Mouse (Mus musculus) small intestine, adult 10 weeks (tissue): ENCODE results near the gene Olfr550. TPM values are rescaled to one million over a fixed set of nuclear protein-coding genes. Genes with fewer than 3 reads are reported as not detected.

Experiments
- polyA plus RNA-seq: library from polyadenylated mRNA; stranded (reverse); fragments of 350-450 nt; fragmentation: Illumina TruSeq; extraction: RNeasy Lipid Tissue Mini Kit (QIAGEN cat#74804); gene quantifications from one replicate; pipeline ENCODE4 v1.2.3, GENCODE M21; 2014; ENCODE audit warnings: low replicate concordance

The Olfr550 gene
- not detected for polyA plus RNA-seq

DNA sequence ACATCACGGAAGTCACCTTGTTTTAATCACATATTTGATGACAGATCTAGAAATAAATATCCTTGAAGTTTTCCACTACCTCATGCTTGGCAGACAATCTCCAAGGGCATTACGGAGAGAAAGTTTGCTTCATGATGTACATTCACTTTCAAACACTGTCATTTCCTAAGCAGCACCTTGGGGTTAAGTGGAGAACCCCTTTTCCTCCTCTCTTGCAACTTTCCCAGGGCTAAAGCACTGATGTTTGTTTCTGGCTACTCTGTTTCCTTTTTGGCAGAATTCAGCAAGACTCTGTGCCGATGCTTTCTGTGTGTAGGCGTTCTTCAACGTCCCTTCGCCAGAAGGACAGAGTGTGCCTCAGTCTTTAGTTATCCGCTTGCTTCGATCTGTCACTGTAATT lies at the start of gene Olfr550:
TSS of gene Olfr550 (plus strand) at position 301 of the 400 bp plus-strand sequence.

DNA sequence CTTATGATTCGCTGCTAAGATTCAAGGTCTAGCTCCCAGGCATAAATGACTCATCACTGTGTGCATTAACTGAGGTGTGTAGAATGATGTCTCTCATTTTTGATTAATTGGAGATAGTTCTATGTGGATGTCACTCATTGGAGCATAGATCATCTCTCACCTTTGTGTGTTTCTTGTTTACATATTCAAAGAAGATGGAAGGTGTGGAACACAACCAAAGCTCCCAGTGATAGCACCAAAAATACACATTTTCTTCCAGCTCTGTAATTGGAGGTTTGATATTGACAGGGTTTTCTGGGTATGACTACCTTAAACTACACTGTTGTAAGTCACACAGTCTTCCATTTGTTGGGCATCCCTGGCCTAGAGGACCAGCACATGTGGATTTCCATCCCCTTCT lies 36.8 kb upstream of the Olfr550 start, which contains the start of gene Olfr547:
TSS of gene Olfr547 (plus strand) at position 301 of the 400 bp plus-strand sequence.

DNA sequence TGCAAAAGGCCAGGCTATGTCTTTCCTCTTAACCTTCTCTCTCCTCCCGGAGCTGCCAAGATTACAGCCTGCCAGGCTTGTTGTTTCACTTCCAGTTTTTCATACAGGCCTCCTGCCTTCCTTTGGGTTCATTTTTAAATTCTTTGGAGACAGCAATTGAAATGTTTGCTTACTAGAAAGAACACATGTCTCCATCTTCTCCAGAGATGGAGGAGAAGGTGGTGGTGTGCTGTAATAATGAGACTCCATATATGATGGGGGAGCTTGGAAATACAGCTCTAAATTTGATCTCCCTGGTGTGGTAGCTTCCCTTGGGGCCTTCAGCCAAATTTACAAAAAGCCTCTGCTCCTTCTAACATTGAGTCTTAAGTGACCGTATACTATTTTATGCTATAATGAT lies 30.6 kb upstream of the Olfr550 start, which contains the start of gene Olfr548-ps1:
TSS of gene Olfr548-ps1 (plus strand) at position 301 of the 400 bp plus-strand sequence.

DNA sequence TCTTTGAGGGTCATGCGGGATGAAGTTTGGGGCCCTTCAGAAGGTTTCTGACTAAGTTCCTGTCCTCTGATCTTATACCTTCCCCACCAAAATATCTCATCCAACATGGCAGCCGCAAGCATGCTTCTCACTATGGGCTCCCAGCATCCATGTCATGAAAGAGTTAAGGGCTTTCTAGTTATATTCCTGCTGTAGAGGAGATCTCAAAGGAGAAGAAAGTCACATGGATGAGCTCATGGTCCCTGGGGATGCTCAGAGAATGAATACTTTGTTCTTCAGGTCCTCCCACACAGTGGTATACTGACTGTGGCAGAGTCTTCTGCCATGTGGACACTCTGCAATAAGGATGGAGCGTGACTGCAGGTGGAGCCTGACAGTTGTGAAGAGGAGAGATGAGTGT lies 21.7 kb upstream of the Olfr550 start, which contains the start of gene Olfr549:
TSS of gene Olfr549 (plus strand) at position 301 of the 400 bp plus-strand sequence.

DNA sequence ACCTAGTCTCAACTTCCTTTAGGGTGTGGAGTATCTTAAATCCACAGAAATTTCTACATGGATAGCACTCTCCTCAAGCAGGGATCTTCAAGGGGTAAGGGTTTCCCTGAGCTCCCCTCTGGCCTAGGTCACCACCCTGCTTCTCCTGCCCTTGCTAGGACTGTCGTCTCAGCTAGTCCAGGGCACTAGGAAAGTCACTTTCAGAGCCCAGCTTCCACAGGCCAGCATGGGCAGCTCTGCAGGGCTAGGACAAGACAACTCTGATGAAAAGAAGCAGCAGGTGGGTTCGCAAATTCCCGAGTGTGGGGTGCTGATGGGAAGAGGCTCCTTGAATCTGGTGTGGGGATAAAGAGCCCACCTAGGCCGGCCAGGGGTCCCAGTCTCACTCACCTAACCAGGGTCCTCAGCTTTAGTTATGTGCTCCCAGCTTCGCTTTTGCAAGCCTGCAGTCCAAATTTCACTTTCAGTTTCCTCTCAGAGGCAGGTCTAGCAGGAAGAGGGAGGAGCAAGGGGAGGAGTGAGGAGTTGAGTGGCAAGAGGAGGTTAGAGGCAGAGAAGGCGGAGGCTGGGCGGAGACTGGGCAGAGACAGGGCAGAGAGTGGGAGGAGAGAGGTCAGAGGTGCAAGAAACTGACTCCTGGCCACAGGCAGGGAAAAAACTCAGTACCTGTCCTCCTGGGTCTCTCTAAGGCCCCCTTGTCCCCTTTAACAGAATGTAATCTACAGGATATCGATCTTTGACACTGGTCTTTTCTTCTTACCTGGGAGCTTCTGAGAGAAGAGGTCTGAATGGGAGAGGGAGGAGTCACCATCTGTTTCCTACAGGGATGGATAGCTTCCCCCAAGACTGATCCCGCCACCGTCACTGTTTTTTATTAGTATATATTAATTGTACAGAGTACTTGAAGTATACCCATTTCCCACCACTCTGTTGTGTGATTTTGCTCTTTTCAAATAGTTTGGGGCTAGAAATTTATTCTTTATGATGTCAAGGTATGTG lies 5.9 kb upstream of the Olfr550 start, which contains the start of gene Trim21:
TSS of gene Trim21 (minus strand) at position 488 of the 999 bp plus-strand sequence.

DNA sequence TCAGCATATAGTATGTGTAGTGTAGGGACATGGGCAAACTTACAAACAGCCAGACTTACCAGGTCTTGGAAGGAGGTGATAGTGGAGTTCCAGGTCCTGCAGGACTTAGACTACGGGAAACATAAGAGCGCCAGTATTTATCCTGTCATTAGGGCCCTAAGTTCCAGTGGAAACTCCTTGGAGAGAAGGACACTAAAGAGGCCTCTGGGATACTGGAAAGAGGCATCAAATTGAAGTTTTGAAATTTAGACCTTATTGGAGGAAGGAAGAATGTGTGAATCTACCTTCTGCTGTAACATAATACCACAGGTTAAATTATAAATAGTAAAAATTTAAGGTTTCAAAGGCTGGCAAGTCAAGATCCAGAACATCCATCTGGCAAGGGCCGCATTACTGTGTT lies 20.5 kb downstream of the Olfr550 start, which contains the start of gene Olfr551:
TSS of gene Olfr551 (minus strand) at position 101 of the 400 bp plus-strand sequence.

DNA sequence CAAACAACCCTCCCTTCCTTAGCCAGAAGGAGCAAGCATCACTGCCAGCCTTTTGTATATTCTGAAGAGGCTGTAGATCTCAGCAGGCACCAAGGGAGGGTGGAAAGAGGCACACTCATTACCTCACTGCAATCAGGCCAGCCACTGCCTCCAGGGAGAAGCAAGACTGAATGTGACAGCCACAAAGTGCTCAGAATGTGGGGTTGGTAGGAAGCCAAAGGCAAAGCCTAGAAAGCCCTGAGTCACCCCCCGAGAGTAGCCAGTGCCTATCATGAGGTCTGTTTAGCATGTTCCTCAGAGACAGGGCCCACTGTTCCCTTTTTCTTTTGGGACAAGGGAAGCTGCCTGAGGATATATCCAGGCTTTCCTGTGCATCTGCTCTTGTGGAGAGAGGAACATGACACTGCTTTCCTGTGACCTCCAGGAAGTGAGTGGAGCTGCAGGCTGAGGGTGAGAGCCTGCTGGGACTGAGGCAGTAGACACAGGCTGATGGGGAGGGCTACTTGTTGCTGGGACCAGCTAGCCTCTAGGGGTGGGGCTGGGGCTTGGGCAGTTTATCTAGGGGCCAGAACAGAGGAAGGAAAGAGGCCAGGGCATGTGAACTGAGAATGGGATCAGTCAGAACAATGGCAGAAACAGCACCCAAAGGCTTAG lies 26.3 kb downstream of the Olfr550 start, which contains the start of gene Olfr552:
TSS of gene Olfr552 (plus strand) at position 393 of the 654 bp plus-strand sequence.

DNA sequence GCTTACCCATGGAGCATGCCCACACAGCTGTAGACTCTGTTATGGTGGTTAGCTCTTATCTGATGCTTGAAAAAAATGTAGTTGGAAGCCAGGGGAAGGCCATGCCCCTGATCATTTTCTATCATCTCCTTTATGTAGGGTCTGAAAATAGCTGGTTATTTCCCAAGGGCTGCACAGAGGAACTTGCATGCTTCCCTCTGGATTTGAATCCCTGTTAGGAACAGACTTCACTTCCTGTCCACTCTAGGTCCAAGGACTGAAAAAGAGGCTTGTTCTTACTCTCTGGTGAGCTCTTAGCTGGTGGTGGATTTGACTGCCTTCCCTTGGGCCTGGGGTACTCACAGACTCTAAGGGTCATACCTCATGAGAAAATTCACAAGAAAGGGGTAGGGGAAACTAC lies 46.9 kb downstream of the Olfr550 start, which contains the start of gene Olfr553:
TSS of gene Olfr553 (minus strand) at position 101 of the 400 bp plus-strand sequence.

Other genes with a start within 250 kb of the Olfr550 start
- 35.8 TPM for gene Rrm1, start 129.7 kb upstream of the Olfr550 start, polyA plus RNA-seq
- gene Olfr543, start 89.8 kb upstream of the Olfr550 start, polyA plus RNA-seq: not detected
- not detected for gene Olfr544, start 83.1 kb upstream of the Olfr550 start, polyA plus RNA-seq
- not detected for gene Olfr545, start 71.9 kb upstream of the Olfr550 start, polyA plus RNA-seq
- not detected for gene Olfr547, start 36.7 kb upstream of the Olfr550 start, polyA plus RNA-seq
- gene Olfr548-ps1, start 30.5 kb upstream of the Olfr550 start, polyA plus RNA-seq: not detected
- not detected for gene Olfr549, start 21.6 kb upstream of the Olfr550 start, polyA plus RNA-seq
- gene Trim21, start 6.0 kb upstream of the Olfr550 start, polyA plus RNA-seq: 15.3 TPM
- not detected for gene Olfr551, start 20.4 kb downstream of the Olfr550 start, polyA plus RNA-seq
- not detected for gene Olfr552, start 26.3 kb downstream of the Olfr550 start, polyA plus RNA-seq
- gene Olfr553, start 46.8 kb downstream of the Olfr550 start, polyA plus RNA-seq: not detected
- gene Olfr554, start 67.0 kb downstream of the Olfr550 start, polyA plus RNA-seq: not detected
- gene Olfr555, start 87.4 kb downstream of the Olfr550 start, polyA plus RNA-seq: not detected
- not detected for gene Olfr556, start 93.5 kb downstream of the Olfr550 start, polyA plus RNA-seq
- 3.0 TPM for gene Trim68, start 115.9 kb downstream of the Olfr550 start, polyA plus RNA-seq
- gene Olfr557, start 124.5 kb downstream of the Olfr550 start, polyA plus RNA-seq: not detected
- 2.3 TPM for gene Olfr558, start 130.8 kb downstream of the Olfr550 start, polyA plus RNA-seq
- not detected for gene Olfr33, start 147.6 kb downstream of the Olfr550 start, polyA plus RNA-seq
- gene Olfr559, start 156.0 kb downstream of the Olfr550 start, polyA plus RNA-seq: not detected
- gene Olfr560, start 187.9 kb downstream of the Olfr550 start, polyA plus RNA-seq: 0.30 TPM
- 1.3 TPM for gene Olfr78, start 188.0 kb downstream of the Olfr550 start, polyA plus RNA-seq
- 0.26 TPM for gene Olfr561, start 199.8 kb downstream of the Olfr550 start, polyA plus RNA-seq
- not detected for gene Olfr564, start 232.0 kb downstream of the Olfr550 start, polyA plus RNA-seq